Mouse (Mus musculus): ENCODE measurements at regions not wholly inside any gene's neighbourhood (a gene's known extent, or its start where the extent isn't known, plus 50 kb on each side); places are given as distances from the start of the nearest gene placed in this dataset.

DNA sequence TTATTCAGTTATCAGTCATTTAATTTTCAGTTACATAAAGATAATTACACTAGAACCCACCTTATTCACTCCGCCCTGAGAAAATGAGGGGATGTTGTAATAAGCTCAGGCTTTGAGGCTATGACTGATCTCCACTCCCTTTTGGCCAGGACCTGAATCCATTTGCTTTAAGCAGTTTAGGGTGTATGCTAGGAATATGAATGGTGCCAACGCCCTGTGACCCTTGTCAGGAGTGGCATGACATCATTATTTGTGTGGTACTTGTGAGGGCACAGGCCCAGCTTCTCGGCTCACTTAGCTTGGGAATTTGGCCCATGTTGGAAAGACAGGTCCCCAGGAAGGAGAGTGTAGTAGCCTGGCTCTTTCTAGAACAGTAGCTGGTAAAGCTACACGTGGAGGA lies 61.0 kb upstream of the Nfe2l2 start:
- no peaks in the 10 kb centered on the region for H3K27me3 ChIP-seq (replicated peaks)
- H3K4me2 ChIP-seq (replicated peaks) = no peak overlapping the region
- H3K27ac ChIP-seq = no peak overlapping the region
- H3K4me1 ChIP-seq (replicated peaks) = 0 out of 2 replicates have a peak, but pooled peaks cover 12% of the 10 kb centered on the region
- ATAC-seq = no peak
- WGBS = 71% methylated on average over 4 of the region's 4 CpGs
- no peaks in the 10 kb centered on the region for H3K9me3 ChIP-seq
- H3K9ac ChIP-seq = no peak overlapping the region
- H3K4me3 ChIP-seq (replicated peaks) = no peak overlapping the region
- H3K36me3 ChIP-seq = no peaks in the 10 kb centered on the region

DNA sequence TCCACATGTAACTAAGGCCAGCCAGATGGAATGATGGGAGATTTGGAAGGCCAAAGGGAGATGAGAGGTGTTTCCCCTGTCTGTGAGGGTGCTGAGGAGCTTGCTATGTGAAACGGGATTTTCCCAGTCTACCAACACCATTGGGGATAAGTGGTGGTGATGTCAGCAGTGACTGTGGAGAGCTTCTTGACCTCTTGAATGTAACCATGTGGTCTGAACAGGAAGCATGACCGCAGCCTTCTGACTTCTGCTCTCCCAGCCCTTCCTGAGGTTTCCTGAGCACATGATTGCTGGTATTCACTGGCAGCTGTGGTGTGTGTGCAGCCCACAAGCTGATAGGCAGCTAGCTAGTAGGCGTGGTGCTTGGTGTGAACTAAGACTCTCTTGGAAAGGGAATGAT lies 58.8 kb upstream of the Nfe2l2 start:
- Histone ChIP-seq H3K9ac (no peak overlapping the region), H3K9me3 (no peaks in the 10 kb centered on the region), H3K4me2 (replicated peaks) (no peak overlapping the region), H3K36me3 (no peaks in the 10 kb centered on the region), H3K4me3 (replicated peaks) (no peak overlapping the region), H3K27ac (no peak overlapping the region), H3K4me1 (replicated peaks) (0 out of 2 replicates have a peak, but pooled peaks cover 5% of the 10 kb centered on the region), H3K27me3 (replicated peaks) (no peaks in the 10 kb centered on the region)
- ATAC-seq = peak; percentile 66
- WGBS = 63% methylated on average over 3 of the region's 3 CpGs

DNA sequence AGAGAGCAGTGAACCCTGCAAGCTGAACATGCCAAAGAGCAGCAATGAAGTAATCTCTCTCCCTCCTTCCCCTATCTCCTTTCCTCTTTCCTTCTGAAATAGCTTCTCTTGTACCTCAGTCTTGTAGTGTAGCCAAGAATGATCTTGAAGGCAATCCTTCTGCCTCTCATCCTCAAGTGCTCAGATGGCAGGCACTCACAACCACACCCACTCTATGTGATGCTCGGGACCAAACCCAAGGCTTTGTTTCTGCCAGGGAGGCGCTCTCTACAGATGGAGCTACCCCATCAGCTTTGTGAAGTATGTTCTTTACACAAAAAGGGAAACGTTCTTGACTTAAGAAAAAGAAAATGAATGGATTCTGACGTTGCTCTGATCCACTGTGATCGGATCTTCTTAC lies 57.6 kb upstream of the Nfe2l2 start:
- H3K4me1 ChIP-seq (replicated peaks) = peaks cover 9% of the 10 kb centered on the region; the same call in 1 of the 2 replicates
- no peaks in the 10 kb centered on the region for H3K9me3 ChIP-seq
- no peaks in the 10 kb centered on the region for H3K27me3 ChIP-seq (replicated peaks)
- no peak overlapping the region for H3K27ac ChIP-seq
- no peak for ATAC-seq
- WGBS = 86% methylated on average over 5 of the region's 5 CpGs
- no peak overlapping the region for H3K4me3 ChIP-seq (replicated peaks)
- H3K4me2 ChIP-seq (replicated peaks) = no peak overlapping the region
- H3K36me3 ChIP-seq = no peaks in the 10 kb centered on the region
- no peak overlapping the region for H3K9ac ChIP-seq

DNA sequence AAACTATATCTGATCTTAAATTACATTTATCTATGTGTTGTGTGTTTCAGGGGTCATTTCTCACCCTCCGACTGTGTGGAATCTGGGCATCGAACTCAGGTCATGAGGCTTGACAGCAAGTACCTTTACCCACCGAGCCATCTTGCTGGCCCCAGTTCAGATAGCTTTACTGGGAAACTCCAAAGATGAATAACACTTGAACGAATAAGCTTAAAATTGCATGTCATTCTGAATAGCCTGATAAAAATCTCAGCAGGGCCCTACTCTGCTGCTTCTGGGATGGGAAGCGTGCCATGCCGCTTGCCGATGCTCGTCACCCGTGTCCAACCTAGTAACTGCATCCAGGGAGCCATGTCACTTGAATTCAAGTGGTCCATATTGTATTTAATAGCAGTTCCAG lies 57.2 kb upstream of the Nfe2l2 start:
- Histone ChIP-seq H3K9me3 (no peaks in the 10 kb centered on the region), H3K4me1 (replicated peaks) (peaks cover 10% of the 10 kb centered on the region; the same call in 1 of the 2 replicates), H3K9ac (no peak overlapping the region), H3K27me3 (replicated peaks) (no peaks in the 10 kb centered on the region), H3K4me2 (replicated peaks) (no peak overlapping the region), H3K36me3 (no peaks in the 10 kb centered on the region), H3K27ac (no peak overlapping the region), H3K4me3 (replicated peaks) (no peak overlapping the region)
- no peak for ATAC-seq
- WGBS = 92% methylated on average over 9 of the region's 9 CpGs

DNA sequence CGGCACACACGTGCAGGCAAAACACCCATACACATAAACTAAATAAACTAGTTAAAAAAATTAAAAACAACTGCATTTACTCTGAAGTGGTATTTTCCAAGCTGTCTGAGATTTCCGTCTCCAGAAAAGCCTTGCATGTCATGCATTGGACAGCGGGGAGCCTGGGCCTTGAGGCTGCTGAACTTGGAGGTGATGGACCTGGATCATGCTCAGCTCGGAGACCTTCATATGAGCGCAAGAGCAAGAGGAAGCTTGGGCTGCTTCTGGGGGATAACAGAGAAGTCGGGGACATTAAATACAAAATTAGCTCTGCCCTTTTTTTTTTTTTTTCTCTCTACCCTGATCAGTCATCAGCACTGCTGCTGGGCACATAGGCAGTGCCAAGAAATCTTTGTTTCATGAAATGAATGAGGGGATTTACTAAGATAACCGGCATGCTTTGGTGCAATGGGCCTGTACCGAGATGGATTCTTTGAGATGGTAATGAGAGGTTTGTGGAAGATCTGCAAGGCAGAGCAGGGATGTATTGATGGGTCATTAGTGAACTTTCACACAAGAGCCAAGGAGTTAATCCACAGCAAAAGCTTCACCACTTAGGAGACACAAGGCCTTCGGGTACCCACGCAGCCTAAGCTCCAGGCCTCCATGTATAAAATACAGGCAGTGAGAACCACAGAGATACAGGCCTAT lies 54.9 kb upstream of the Nfe2l2 start:
- Histone ChIP-seq H3K4me3 (replicated peaks) (no peak overlapping the region), H3K4me2 (replicated peaks) (no peak overlapping the region), H3K27me3 (replicated peaks) (no peaks in the 10 kb centered on the region), H3K4me1 (replicated peaks) (peaks cover 10% of the 10 kb centered on the region; the same call in 1 of the 2 replicates), H3K27ac (no peak overlapping the region), H3K36me3 (no peaks in the 10 kb centered on the region), H3K9me3 (no peaks in the 10 kb centered on the region), H3K9ac (no peak overlapping the region)
- WGBS = 86% methylated on average over 11 of the region's 11 CpGs
- ATAC-seq = no peak

DNA sequence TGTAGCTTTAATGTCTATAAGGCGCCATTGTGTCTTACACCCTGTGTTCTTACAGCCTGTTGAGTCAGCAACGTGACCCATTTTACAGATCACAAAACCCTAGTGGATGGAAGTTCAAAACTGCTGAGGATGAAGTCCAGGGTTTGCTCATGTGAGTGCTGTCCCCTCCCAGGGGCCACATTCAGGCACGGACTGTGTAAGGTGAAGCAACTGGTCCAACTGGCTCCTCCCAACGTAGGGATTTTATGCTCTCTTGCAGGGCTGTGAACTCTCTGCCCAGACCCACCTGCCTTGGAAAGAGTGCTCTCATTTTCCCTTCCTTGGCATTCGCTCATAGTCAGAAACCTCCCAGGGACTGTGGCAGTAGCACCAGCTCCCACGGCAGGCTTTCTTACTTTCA lies 53.8 kb upstream of the Nfe2l2 start:
- Histone ChIP-seq H3K36me3 (no peaks in the 10 kb centered on the region), H3K27ac (no peak overlapping the region), H3K4me1 (replicated peaks) (peaks cover 7% of the 10 kb centered on the region; the same call in 1 of the 2 replicates), H3K4me2 (replicated peaks) (no peak overlapping the region), H3K9ac (no peak overlapping the region), H3K4me3 (replicated peaks) (no peak overlapping the region), H3K9me3 (no peaks in the 10 kb centered on the region), H3K27me3 (replicated peaks) (no peaks in the 10 kb centered on the region)
- WGBS = 75% methylated on average over 6 of the region's 6 CpGs
- ATAC-seq = peak; percentile 62; the same call in 1 of the 2 replicates

DNA sequence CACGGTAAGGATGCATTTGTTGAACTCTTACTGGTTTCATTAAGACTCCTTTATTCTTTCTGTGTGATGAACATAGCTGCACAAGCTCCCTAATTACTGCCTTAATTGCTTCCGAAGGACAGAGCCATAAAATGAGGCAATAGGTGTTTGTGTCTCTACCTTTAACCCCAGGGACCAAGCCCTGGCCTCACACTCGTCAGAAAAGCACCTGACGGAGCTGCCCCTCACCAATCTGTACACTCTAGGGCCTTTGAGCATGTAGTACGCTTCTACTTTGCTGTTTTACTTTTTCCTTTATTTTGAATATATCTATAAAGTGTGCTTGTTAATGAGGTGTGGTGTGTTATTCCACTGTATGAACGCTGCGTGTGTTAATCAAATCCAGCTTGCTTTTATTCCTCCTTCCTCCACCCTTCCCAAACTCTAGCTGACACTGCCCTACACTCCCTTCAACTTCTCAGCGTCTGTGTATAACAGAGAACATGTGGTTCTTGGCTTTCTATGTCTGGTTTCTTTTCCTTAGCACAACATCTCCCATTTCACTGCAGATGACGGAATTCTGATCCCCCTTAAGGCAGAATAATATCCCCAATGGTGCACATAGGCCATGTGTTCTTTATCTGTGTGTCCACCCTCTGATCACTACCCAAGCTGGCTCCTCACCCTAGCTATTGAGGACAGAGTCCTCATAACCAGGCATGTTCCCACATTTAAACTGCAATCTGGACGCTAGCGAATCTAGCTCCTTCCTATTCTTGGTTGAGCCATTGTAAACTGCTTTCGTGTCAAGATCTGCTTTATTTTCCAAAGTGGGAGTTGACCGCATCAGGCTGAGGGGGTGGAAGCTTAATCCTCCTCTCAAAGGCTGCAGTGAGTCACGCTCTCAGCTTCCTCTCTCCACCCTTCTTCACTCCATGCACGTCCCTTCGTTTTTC lies 52.5 kb upstream of the Nfe2l2 start:
- H3K27me3 ChIP-seq (replicated peaks) = no peaks in the 10 kb centered on the region
- H3K36me3 ChIP-seq = no peaks in the 10 kb centered on the region
- 54% methylated on average over 16 of the region's 16 CpGs for WGBS
- H3K9me3 ChIP-seq = no peaks in the 10 kb centered on the region
- peak overlapping the region; percentile 26 for H3K4me2 ChIP-seq (replicated peaks)
- peak overlapping the region; percentile 45 for H3K27ac ChIP-seq
- no peak overlapping the region for H3K9ac ChIP-seq
- H3K4me1 ChIP-seq (replicated peaks) = peaks cover 7% of the 10 kb centered on the region; the same call in 1 of the 2 replicates
- no peak overlapping the region for H3K4me3 ChIP-seq (replicated peaks)
- ATAC-seq = peak; percentile 77

DNA sequence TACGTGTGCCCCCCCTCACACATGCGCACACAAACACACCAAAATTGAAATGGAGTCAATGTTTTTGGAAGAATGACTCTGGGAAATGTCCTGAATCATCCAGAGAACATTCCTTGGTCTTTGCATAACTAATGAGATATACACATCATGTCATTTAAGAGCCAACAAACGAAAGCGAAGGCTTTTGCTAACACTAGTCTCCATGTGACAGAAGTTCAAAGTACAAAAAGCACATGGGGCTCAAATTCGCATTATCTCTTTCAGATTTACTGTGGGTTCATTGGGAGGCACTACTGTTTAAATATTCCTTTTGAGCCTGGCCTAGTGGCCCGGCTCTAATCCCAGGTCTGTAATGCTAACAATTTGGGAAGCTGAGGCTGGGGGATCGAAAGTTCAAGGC lies 50.2 kb upstream of the Nfe2l2 start:
- H3K4me3 ChIP-seq (replicated peaks) = no peak overlapping the region
- peaks cover 7% of the 10 kb centered on the region; the same call in 1 of the 2 replicates for H3K4me1 ChIP-seq (replicated peaks)
- H3K9me3 ChIP-seq = no peaks in the 10 kb centered on the region
- ATAC-seq = no peak
- no peaks in the 10 kb centered on the region for H3K27me3 ChIP-seq (replicated peaks)
- no peak overlapping the region for H3K4me2 ChIP-seq (replicated peaks)
- H3K9ac ChIP-seq = no peak overlapping the region
- no peaks in the 10 kb centered on the region for H3K36me3 ChIP-seq
- 79% methylated on average over 7 of the region's 7 CpGs for WGBS
- H3K27ac ChIP-seq = no peak overlapping the region
